Mouse (Mus musculus): ENCODE measurements around the gene Trp53i13.

GRCm38 (mm10) chr11:77493512-77494343 is 22.1 kb downstream of the Trp53i13 start, which contains the start of gene Git1:
- TF ChIP-seq CTCF (IDR thresholded peaks at IDR 0.05; ENCODE audit: insufficient read depth, low read depth, low read length) = no peak
- no peak for TF ChIP-seq POLR2A (IDR thresholded peaks at IDR 0.05; ENCODE audit: insufficient read depth, low read depth, low read length)
